Comparison of ENCODE assay signal across 10 mouse cellular contexts in the genomic region with DNA sequence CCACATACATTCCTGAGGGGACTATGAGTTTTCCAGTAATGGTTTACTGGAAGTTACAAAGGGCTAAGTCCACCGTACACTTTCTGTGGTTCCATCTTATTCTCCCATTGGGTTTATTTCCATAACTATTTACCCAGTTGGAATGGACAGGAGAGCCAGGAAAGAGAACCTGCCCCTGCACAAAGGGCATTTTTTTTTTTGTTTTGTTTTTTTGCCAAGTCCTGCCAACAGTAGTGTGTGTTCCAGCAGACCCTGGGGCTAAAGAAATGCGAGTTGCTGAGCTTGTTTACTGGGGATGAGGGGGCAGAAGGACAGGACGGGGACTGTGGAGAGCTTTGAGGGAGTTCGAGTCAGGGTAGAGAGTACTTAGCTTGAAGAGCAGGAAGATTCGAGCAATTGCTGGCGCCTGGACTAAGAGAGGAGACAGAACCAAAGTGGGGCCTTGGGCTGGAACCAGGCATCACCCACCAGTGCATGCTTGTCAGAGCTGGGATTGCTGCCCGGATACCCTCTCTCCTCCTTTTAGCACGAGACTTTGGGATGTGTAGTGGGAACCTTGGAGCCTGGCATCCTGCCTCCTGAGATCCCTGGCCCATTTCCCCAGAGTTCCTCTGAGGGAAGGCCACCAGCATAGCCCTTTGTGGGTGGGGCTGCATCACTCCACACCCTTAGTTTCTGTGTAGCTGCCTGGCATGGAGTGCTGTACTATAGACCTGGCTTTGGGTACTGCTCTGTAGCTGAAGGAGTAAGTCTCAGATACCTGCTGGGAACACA. TPM values are rescaled to one million over a fixed set of nuclear protein-coding genes. Genes with fewer than 3 reads are reported as not detected.
A peak's percentile ranks its signal among the peaks of the same experiment; 100 is the strongest.
DNase-seq lines count a peak whose midpoint lies in the region; ATAC-seq lines count a peak whose summit lies in the region.
"Had no signal": no experiment of that assay in that cellular context is flagged by ENCODE, and none has a peak within 500 bp of the region (broad histone marks: within the 10 kb centered on the region; RNA-seq: fewer than 3 reads in every experiment).

No protein-coding gene starts in this region.

- H3K4me2 ChIP-seq in neural tube, embryonic 13.5 days = no peak overlapping the region
- H3K4me2 ChIP-seq in heart, embryonic 16.5 days (ENCODE audit: low read depth, low read length) = no peak overlapping the region
- H3K4me2 ChIP-seq: neural tube, embryonic 12.5 days had no signal

- DNase-seq in neural tube, embryonic 10.5 days (ENCODE audit: extremely low spot score, low spot score) = no peak
- peak; percentile 21 to 49 for DNase-seq in cerebellum, postnatal 25 days
- DNase-seq in layer of hippocampus, adult 9-11 months = peak; percentile 24
- DNase-seq in urinary bladder, adult 18-20 months (ENCODE audit: low spot score in 2 of 2) = no peak
- no peak for DNase-seq in lung, postnatal 14 days

- 0 out of 2 replicates have a peak overlapping the region, but pooled peaks have one; percentile 12 for H3K9ac ChIP-seq in neural tube, embryonic 13.5 days
- H3K9ac ChIP-seq in heart, embryonic 16.5 days (ENCODE audit: low read length) = no peak overlapping the region
- H3K9ac ChIP-seq: neural tube, embryonic 12.5 days had no signal

- WGBS in neural tube, embryonic 13.5 days = 59% methylated on average over 8 of the region's 8 CpGs
- 56% methylated on average over 8 of the region's 8 CpGs for WGBS in heart, embryonic 16.5 days

- H3K27me3 ChIP-seq in neural tube, embryonic 13.5 days = no peaks in the 10 kb centered on the region
- no peaks in the 10 kb centered on the region for H3K27me3 ChIP-seq in heart, embryonic 16.5 days (ENCODE audit: control insufficient read depth, insufficient read depth, low read length)
- H3K27me3 ChIP-seq: neural tube, embryonic 12.5 days had no signal

- 0 out of 2 replicates have a peak overlapping the region, but pooled peaks have one; percentile 39 for H3K27ac ChIP-seq in neural tube, embryonic 13.5 days (replicated peaks)
- H3K27ac ChIP-seq in heart, embryonic 16.5 days (ENCODE audit: low read length) = peak overlapping the region; percentile 18; the same call in 1 of the 2 replicates
- H3K27ac ChIP-seq: neural tube, embryonic 12.5 days had no signal

- no peaks in the 10 kb centered on the region for H3K9me3 ChIP-seq in neural tube, embryonic 13.5 days
- H3K9me3 ChIP-seq in heart, embryonic 16.5 days (replicated peaks; ENCODE audit: control insufficient read depth, low read length) = no peaks in the 10 kb centered on the region
- H3K9me3 ChIP-seq: neural tube, embryonic 12.5 days had no signal

- H3K36me3 ChIP-seq in neural tube, embryonic 13.5 days = no peaks in the 10 kb centered on the region
- no peaks in the 10 kb centered on the region for H3K36me3 ChIP-seq in heart, embryonic 16.5 days (ENCODE audit: control insufficient read depth, insufficient read depth)
- H3K36me3 ChIP-seq: neural tube, embryonic 12.5 days had no signal

- no peak overlapping the region for H3K4me3 ChIP-seq in neural tube, embryonic 13.5 days
- no peak overlapping the region for H3K4me3 ChIP-seq in heart, embryonic 16.5 days (ENCODE audit: low read length)
- H3K4me3 ChIP-seq: neural tube, embryonic 12.5 days had no signal

- H3K4me1 ChIP-seq in neural tube, embryonic 13.5 days (replicated peaks) = peaks cover 24% of the 10 kb centered on the region
- H3K4me1 ChIP-seq in heart, embryonic 16.5 days (ENCODE audit: control insufficient read depth, insufficient read depth, low read length) = peaks cover 13% of the 10 kb centered on the region

- peak; percentile 75 for ATAC-seq in neural tube, embryonic 13.5 days (ENCODE audit: low read depth)
- ATAC-seq in heart, embryonic 16.5 days (replicated peaks; ENCODE audit: extremely low read depth, insufficient read depth, low FRiP score) = peak; percentile 37; the same call in 1 of the 2 replicates
- ATAC-seq in megakaryocyte-erythroid progenitor cell, adult 5-6 weeks (replicated peaks; ENCODE audit: low FRiP score, low TSS enrichment, poor library complexity, severe bottlenecking) = peak; percentile 74

RNA-seq across cellular contexts. Expression of a gene that starts 47.7 kb away (rescaled TPM):
- 21.0 and 21.9 TPM in 2 replicates for polyA plus RNA-seq in neural tube, embryonic 13.5 days (2015; fragmentation: Nextera tagmentation; extraction: Ambion mirVana)
- 14.1 and 15.8 TPM in 2 replicates for polyA plus RNA-seq in heart, embryonic 16.5 days (2015; fragmentation: Nextera tagmentation; extraction: Ambion mirVana)
- total RNA-seq in megakaryocyte-erythroid progenitor cell, adult 5-6 weeks (2014; fragmentation: Nextera tagmentation) = 4.8 and 11.0 TPM in 2 replicates
- total RNA-seq in megakaryocyte-erythroid progenitor cell, adult 5-6 weeks (2017) = 2.9 and 3.9 TPM in 2 replicates

RNA-seq across cellular contexts. Expression of a gene that starts 57.5 kb away (rescaled TPM):
- 10.5 and 10.9 TPM in 2 replicates for polyA plus RNA-seq in neural tube, embryonic 13.5 days (2015; fragmentation: Nextera tagmentation; extraction: Ambion mirVana)
- 1.8 and 3.2 TPM in 2 replicates for polyA plus RNA-seq in heart, embryonic 16.5 days (2015; fragmentation: Nextera tagmentation; extraction: Ambion mirVana)
- total RNA-seq in megakaryocyte-erythroid progenitor cell, adult 5-6 weeks (2014; fragmentation: Nextera tagmentation) = 0.92 and 2.6 TPM in 2 replicates
- 1.1 and 2.4 TPM in 2 replicates for total RNA-seq in megakaryocyte-erythroid progenitor cell, adult 5-6 weeks (2017)

RNA-seq across cellular contexts. Expression of a gene that starts 59.6 kb away (rescaled TPM):
- polyA plus RNA-seq in neural tube, embryonic 13.5 days (2015; fragmentation: Nextera tagmentation; extraction: Ambion mirVana) = not detected in 2 replicates
- polyA plus RNA-seq in heart, embryonic 16.5 days (2015; fragmentation: Nextera tagmentation; extraction: Ambion mirVana) = 0.12 TPM in 1 of 2 replicates, not detected in the other
- not detected in 2 replicates for total RNA-seq in megakaryocyte-erythroid progenitor cell, adult 5-6 weeks (2014; fragmentation: Nextera tagmentation)
- total RNA-seq in megakaryocyte-erythroid progenitor cell, adult 5-6 weeks (2017) = not detected in 2 replicates
- total RNA-seq: hematopoietic stem cell, adult 5-6 weeks had no signal
- polyA plus RNA-seq: neural tube, embryonic 12.5 days had no signal

Comparison
In these comparisons a context has a peak if more than half of its experiments do, and no peak if none do; other contexts are left out.
1. DNase-seq: peak in cerebellum, postnatal 25 days (2 of 2) and layer of hippocampus, adult 9-11 months (single experiment); none in neural tube, embryonic 10.5 days (single experiment), urinary bladder, adult 18-20 months (0 of 2) and lung, postnatal 14 days (single experiment).
2. Peak in every context shown above with its lines, with median percentiles within 50 percentile points of each other: ATAC-seq.